Mouse (Mus musculus) effector memory CD4-positive, alpha-beta T cell, adult 7 months (primary cell): ENCODE measurements around the gene 1700025G04Rik. TPM values are rescaled to one million over a fixed set of nuclear protein-coding genes. Genes with fewer than 3 reads are reported as not detected.

ENCODE experiments used
- polyA plus RNA-seq: library from polyadenylated mRNA; unstranded; fragments of 100-300 nt; shearing (Covaris generic); gene quantifications from one replicate; pipeline ENCODE4 v1.2.1, GENCODE M21; 2017

The 1700025G04Rik gene
- polyA plus RNA-seq = 40.9 TPM

GRCm38 (mm10) chr1:152090018-152090553, at the start of gene 1700025G04Rik:
Gene 1700025G04Rik (minus strand): TSS chr1:152090125.

